Mouse (Mus musculus) megakaryocyte progenitor cell, adult 5-6 weeks (primary cell): ENCODE measurements around the gene Sphk1. TPM values are rescaled to one million over a fixed set of nuclear protein-coding genes. Genes with fewer than 3 reads are reported as not detected.
A peak's percentile ranks its signal among the peaks of the same experiment; 100 is the strongest.

Experiments
- ATAC-seq: replicated peaks from 2 replicates; pipeline ENCODE4 v1.8.0; 2016; ENCODE audit warnings: mild to moderate bottlenecking, moderate TSS enrichment, inconsistent platforms; ENCODE audit not compliant: poor library complexity
- total RNA-seq, 2 experiments: library from RNA; stranded (forward) in 1 of 2; stranded (reverse) in 1 of 2; fragments of 157-497, 149-512 nt in 1 of 2; fragments of 200-1000 nt in 1 of 2; gene quantifications; 2 replicates each; pipeline versions ENCODE4 v1.2.3 to v1.2.4; 2015 to 2017

Gene Sphk1
- total RNA-seq, 2 experiments from 2014 or later, result 6.7 to 15.5 TPM

- ATAC-seq, result 0 out of 2 replicates have a peak, but pooled peaks have one; percentile 19
Observed at GRCm38 (mm10) chr11:116536685-116537084, 6.0 kb downstream of the Sphk1 start.

- no peak for ATAC-seq
Observed at GRCm38 (mm10) chr11:116537388-116537787, 6.7 kb downstream of the Sphk1 start.

GRCm38 (mm10) chr11:116538142-116538735, 7.5 kb downstream of the Sphk1 start:
- peak; percentile 22 for ATAC-seq

GRCm38 (mm10) chr11:116541183-116541582, 10.5 kb downstream of the Sphk1 start:
- no peak for ATAC-seq

- peak; percentile 86 for ATAC-seq
Observed at GRCm38 (mm10) chr11:116543110-116543509, 12.4 kb downstream of the Sphk1 start.

GRCm38 (mm10) chr11:116547296-116548060, 16.8 kb downstream of the Sphk1 start:
- ATAC-seq, result no peak

- no peak for ATAC-seq
Observed at GRCm38 (mm10) chr11:116548780-116549179, 18.1 kb downstream of the Sphk1 start.

- ATAC-seq, result peak; percentile 90
Observed at GRCm38 (mm10) chr11:116549273-116550038, 18.7 kb downstream of the Sphk1 start.

- no peak for ATAC-seq
Observed at GRCm38 (mm10) chr11:116550748-116551147, 20.0 kb downstream of the Sphk1 start.

GRCm38 (mm10) chr11:116552194-116552593, 21.5 kb downstream of the Sphk1 start:
- no peak for ATAC-seq

GRCm38 (mm10) chr11:116554171-116554878, 23.6 kb downstream of the Sphk1 start:
- peak; percentile 63 for ATAC-seq

- no peak for ATAC-seq
Observed at GRCm38 (mm10) chr11:116555572-116555971, 24.8 kb downstream of the Sphk1 start.

- no peak for ATAC-seq
Observed at GRCm38 (mm10) chr11:116556308-116556707, 25.6 kb downstream of the Sphk1 start.

- ATAC-seq, result no peak
Observed at GRCm38 (mm10) chr11:116565283-116566041, 34.7 kb downstream of the Sphk1 start.

GRCm38 (mm10) chr11:116567531-116567930, 36.8 kb downstream of the Sphk1 start:
- no peak for ATAC-seq

- ATAC-seq, result no peak
Observed at GRCm38 (mm10) chr11:116570821-116571220, 40.1 kb downstream of the Sphk1 start.

GRCm38 (mm10) chr11:116571767-116572679, 41.3 kb downstream of the Sphk1 start:
- peak; percentile 69 for ATAC-seq

- ATAC-seq, result peak; percentile 72
Observed at GRCm38 (mm10) chr11:116572756-116573543, 42.2 kb downstream of the Sphk1 start.
